Mouse (Mus musculus) stomach, embryonic 15.5 days (tissue): ENCODE measurements around the gene C1ql4. TPM values are rescaled to one million over a fixed set of nuclear protein-coding genes. Genes with fewer than 3 reads are reported as not detected.
"Not testable (repeated sequence)": the region's sequence is repeated elsewhere in the genome, so short reads cannot be mapped to it uniquely, and the experiment has no call there.

ENCODE experiments used
- ATAC-seq: fragments of 200-750 bp; cut with Nextera tagmentation; 2 replicates; pipeline ENCODE4 v1.8.0; 2017; ENCODE audit warnings: low read depth, moderate number of reproducible peaks, moderate TSS enrichment; ENCODE audit not compliant: insufficient read depth, low FRiP score
- H3K27ac ChIP-seq: fragments of 300-500 bp; sonication (generic); 2 replicates; pipeline ENCODE4 v1.5.1; 2015; ENCODE audit warnings: mild to moderate bottlenecking, inconsistent platforms
- H3K27me3 ChIP-seq: fragments of 300-500 bp; sonication (generic); replicated peaks from 2 replicates; pipeline ENCODE4 v1.6.1; 2015; ENCODE audit warnings: inconsistent platforms
- H3K36me3 ChIP-seq: fragments of 300-500 bp; sonication (generic); 2 replicates; pipeline ENCODE4 v1.6.1; 2015; ENCODE audit warnings: inconsistent platforms
- H3K4me1 ChIP-seq: fragments of 300-500 bp; sonication (generic); 2 replicates; pipeline ENCODE4 v1.6.1; 2015; ENCODE audit warnings: inconsistent platforms
- H3K4me2 ChIP-seq: fragments of 300-500 bp; sonication (generic); 2 replicates; pipeline ENCODE4 v1.6.1; 2015; ENCODE audit warnings: mild to moderate bottlenecking, inconsistent platforms
- H3K4me3 ChIP-seq: fragments of 300-500 bp; sonication (generic); replicated peaks from 2 replicates; pipeline ENCODE4 v1.5.1; 2015; ENCODE audit warnings: inconsistent platforms
- H3K9ac ChIP-seq: fragments of 300-500 bp; sonication (generic); 2 replicates; pipeline ENCODE4 v1.6.1; 2015; ENCODE audit warnings: inconsistent platforms
- H3K9me3 ChIP-seq: fragments of 300-500 bp; sonication (generic); 2 replicates; pipeline ENCODE4 v1.6.1; 2016; ENCODE audit warnings: inconsistent platforms
- WGBS: fragments of 180-500 bp; shearing (Covaris S2); methylation state at CpG from one replicate; pipeline ENCODE4 v1.1.7; 2015; 5-methylcytosine and 5-hydroxymethylcytosine counted together
- polyA plus RNA-seq: library from polyadenylated mRNA; unstranded; fragments of >200 nt; fragmentation: Nextera tagmentation; extraction: Ambion mirVana; gene quantifications from 2 replicates; pipeline ENCODE4 v1.2.1, GENCODE M21; 2015

The C1ql4 gene
- polyA plus RNA-seq, 1 experiment from 2014 or later, result not detected

GRCm38 (mm10) chr15:99056332-99056731 lies 31.3 kb downstream of the C1ql4 start:
- Histone ChIP-seq H3K9ac (no peak overlapping the region), H3K4me1 (peaks cover 16% of the 10 kb centered on the region), H3K27me3 (peaks cover 58% of the 10 kb centered on the region), H3K9me3 (no peaks in the 10 kb centered on the region), H3K4me2 (peak overlapping the region; percentile 79; the same call in 1 of the 2 replicates), H3K27ac (no peak overlapping the region), H3K36me3 (no peaks in the 10 kb centered on the region), H3K4me3 (peak overlapping the region; percentile 36; the same call in 1 of the 2 replicates)
- 7% methylated on average over 14 of the region's 14 CpGs for WGBS
- no peak for ATAC-seq

GRCm38 (mm10) chr15:99055511-99055961 lies 32.1 kb downstream of the C1ql4 start:
- H3K36me3 ChIP-seq, result no peaks in the 10 kb centered on the region

DNA sequence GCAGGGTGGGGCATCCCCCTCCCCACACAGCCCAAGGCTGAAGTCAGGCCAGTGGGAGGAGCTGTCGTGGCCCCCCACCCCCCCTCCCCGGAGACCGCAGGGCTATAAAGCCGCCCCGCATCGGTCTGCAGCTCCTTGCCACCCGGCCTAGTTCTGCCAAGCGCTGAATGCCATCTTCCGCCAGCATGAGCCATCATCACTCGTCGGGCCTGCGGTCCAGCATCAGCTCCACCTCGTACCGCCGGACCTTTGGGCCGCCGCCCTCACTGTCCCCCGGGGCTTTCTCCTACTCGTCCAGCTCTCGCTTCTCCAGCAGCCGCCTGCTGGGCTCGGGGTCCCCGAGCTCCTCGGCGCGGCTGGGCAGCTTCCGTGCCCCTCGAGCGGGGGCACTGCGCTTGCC lies 32.6 kb downstream of the C1ql4 start, which contains the start of gene Prph:
Gene Prph (plus strand): TSS at position 135 of the 400 bp plus-strand sequence.
- H3K4me3 ChIP-seq, result peak within 1 kb of the TSS; percentile 36
- WGBS, result 3% methylated on average over 24 of the region's 30 CpGs
- H3K27ac ChIP-seq, result no peak within 1 kb of the TSS
- peaks cover 58% of the 10 kb centered on the region for H3K27me3 ChIP-seq
- ATAC-seq, result no peak
- H3K9ac ChIP-seq, result no peak within 1 kb of the TSS
- no peaks in the 10 kb centered on the region for H3K36me3 ChIP-seq
- no peaks in the 10 kb centered on the region for H3K9me3 ChIP-seq
- H3K4me1 ChIP-seq, result peaks cover 16% of the 10 kb centered on the region
- peak within 1 kb of the TSS; percentile 79 for H3K4me2 ChIP-seq

More at GRCm38 (mm10) chr15:99055511-99055961, 32.1 kb downstream of the C1ql4 start:
- H3K4me1 ChIP-seq, result peaks cover 16% of the 10 kb centered on the region
- no peak; the same call in 1 of the 2 replicates for ATAC-seq
- H3K9me3 ChIP-seq, result no peaks in the 10 kb centered on the region
- H3K9ac ChIP-seq, result no peak overlapping the region
- peak overlapping the region; percentile 36 for H3K4me3 ChIP-seq
- H3K27me3 ChIP-seq, result peaks cover 58% of the 10 kb centered on the region
- H3K27ac ChIP-seq, result no peak overlapping the region
- H3K4me2 ChIP-seq, result peak overlapping the region; percentile 79
- WGBS, result under 1% methylated on average over 37 of the region's 37 CpGs

DNA sequence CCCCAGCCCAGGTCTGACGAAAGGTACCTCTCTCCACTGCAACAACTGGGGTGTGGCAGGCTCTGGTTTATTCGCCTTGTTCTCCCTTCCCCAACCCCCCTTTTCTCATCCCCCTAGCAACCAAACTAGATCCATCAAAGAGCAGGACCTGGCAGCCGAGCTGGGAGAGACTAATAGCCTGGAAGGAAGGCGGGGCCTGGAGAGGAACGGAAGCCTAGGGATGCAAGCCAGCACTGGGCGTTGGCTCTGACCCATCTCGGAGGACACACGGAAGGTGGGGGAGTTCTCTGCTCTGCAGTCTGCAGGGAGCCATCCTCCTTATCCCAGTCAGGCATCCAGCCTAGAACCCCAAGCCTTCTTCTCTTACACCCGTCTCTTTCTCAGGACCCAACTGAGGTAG lies 34.2 kb downstream of the C1ql4 start:
- peaks cover 50% of the 10 kb centered on the region for H3K27me3 ChIP-seq
- 10% methylated on average over 9 of the region's 9 CpGs for WGBS
- no peak for ATAC-seq

DNA sequence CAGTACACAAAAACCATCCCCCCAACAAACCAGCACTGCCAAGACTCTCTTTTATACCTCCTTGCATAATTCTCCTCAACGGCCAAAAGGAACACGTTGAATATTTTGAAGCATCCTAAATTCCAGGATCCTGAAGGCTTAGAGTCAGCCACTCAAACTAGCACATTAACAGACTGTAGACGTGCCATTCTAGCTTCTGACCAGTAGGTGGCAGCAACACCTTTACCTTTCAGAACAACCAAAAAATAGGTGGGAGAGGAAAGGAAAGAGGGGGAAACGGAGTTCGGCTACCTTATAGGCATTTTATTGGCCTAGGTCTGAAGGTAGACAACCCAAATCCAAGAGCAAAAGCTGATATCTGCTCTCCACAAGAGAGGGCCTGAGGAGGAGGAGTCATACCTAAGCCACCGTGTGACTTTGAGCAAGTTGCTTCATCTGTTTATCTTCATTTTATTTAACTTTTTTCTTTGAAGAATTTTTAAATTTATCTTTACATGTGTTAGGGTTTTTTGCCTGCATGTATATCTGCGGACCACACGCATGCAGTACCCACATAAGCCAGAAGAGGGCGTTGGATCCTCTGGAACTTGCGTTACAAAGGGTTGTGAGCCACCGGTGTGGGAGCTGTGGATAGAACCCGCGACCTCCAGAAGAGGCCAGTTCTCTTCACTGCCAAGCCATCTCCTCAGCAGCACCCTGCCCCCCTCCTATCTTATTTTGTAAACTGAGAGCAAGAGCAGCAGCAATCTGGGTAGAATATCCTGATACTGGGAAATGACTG lies 38.0 kb downstream of the C1ql4 start:
- no peak overlapping the region for H3K27ac ChIP-seq
- H3K36me3 ChIP-seq, result no peaks in the 10 kb centered on the region
- 32% methylated on average over 13 of the region's 13 CpGs for WGBS
- H3K9ac ChIP-seq, result no peak overlapping the region
- H3K27me3 ChIP-seq, result peaks cover 15% of the 10 kb centered on the region
- H3K4me2 ChIP-seq, result no peak overlapping the region
- no peaks in the 10 kb centered on the region for H3K9me3 ChIP-seq
- H3K4me1 ChIP-seq, result 0 out of 2 replicates have a peak, but pooled peaks cover 3% of the 10 kb centered on the region
- no peak for ATAC-seq
- no peak overlapping the region for H3K4me3 ChIP-seq

More for the DNA sequence above, 34.2 kb downstream of the C1ql4 start:
- H3K36me3 ChIP-seq, result no peaks in the 10 kb centered on the region
- H3K4me2 ChIP-seq, result no peak overlapping the region
- H3K9ac ChIP-seq, result no peak overlapping the region
- H3K27ac ChIP-seq, result no peak overlapping the region
- H3K4me1 ChIP-seq, result peaks cover 16% of the 10 kb centered on the region
- H3K9me3 ChIP-seq, result no peaks in the 10 kb centered on the region
- no peak overlapping the region for H3K4me3 ChIP-seq

DNA sequence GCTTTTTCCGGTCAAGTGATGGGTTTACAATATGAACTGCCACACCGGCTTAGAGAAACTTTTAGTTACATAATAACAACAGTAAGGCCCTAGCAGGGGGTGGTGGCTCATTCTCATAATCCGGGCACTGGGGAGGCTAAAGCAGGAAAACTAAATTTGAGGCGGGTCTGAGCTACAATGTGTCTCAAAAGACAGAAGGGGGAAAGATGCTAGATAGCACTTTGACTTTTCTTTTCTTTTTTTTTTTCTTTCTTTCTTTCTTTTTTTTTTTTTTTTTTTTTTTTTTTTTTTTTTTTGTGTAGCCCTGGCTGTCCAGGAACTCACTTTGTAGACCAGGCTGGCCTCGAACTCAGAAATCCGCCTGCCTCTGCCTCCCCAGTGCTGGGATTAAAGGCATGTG lies 41.9 kb downstream of the C1ql4 start:
- not testable (repeated sequence) for H3K4me2 ChIP-seq, H3K4me1 ChIP-seq, H3K27ac ChIP-seq, H3K36me3 ChIP-seq, H3K9ac ChIP-seq, H3K27me3 ChIP-seq, ATAC-seq, H3K4me3 ChIP-seq, H3K9me3 ChIP-seq
- 83% methylated on average over 6 of the region's 6 CpGs for WGBS

DNA sequence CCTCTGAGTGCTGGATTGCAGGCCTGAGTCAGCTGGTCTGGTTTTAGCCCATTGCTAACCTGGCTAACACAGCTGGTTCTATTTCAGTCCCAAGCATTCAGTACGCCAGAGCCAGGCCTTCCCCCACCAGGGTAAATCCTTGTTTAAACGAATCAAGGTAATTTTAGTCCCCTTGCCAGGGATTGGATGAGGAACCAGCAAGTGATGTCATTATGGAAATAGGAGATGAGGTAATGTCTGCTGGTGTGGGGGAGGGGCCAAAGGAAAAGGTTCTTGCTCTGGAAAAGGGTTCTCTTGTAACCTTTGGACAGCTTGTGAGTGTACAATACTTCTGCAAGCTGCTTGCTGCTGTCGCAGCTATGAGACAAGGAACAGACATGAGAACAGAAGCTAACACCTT lies 42.8 kb downstream of the C1ql4 start:
- Histone ChIP-seq H3K4me2 (no peak overlapping the region), H3K9ac (no peak overlapping the region), H3K27me3 (no peaks in the 10 kb centered on the region), H3K4me3 (no peak overlapping the region), H3K27ac (no peak overlapping the region; the same call in 1 of the 2 replicates), H3K4me1 (0 out of 2 replicates have a peak, but pooled peaks cover 4% of the 10 kb centered on the region), H3K9me3 (no peaks in the 10 kb centered on the region), H3K36me3 (no peaks in the 10 kb centered on the region)
- peak; percentile 16; the same call in 1 of the 2 replicates for ATAC-seq
- 34% methylated on average over 3 of the region's 3 CpGs for WGBS

GRCm38 (mm10) chr15:99042334-99042733 lies 45.3 kb downstream of the C1ql4 start:
- WGBS, result 76% methylated on average over 5 of the region's 5 CpGs
- H3K27ac ChIP-seq, result no peak overlapping the region
- 0 out of 2 replicates have a peak, but pooled peaks cover 4% of the 10 kb centered on the region for H3K4me1 ChIP-seq
- no peak for ATAC-seq
- H3K27me3 ChIP-seq, result no peaks in the 10 kb centered on the region
- no peak overlapping the region for H3K4me2 ChIP-seq
- H3K9me3 ChIP-seq, result no peaks in the 10 kb centered on the region
- H3K36me3 ChIP-seq, result 0 out of 2 replicates have a peak, but pooled peaks cover 5% of the 10 kb centered on the region
- no peak overlapping the region for H3K4me3 ChIP-seq
- no peak overlapping the region for H3K9ac ChIP-seq

- no peak for ATAC-seq
- Histone ChIP-seq H3K9ac (no peak overlapping the region), H3K27ac (no peak overlapping the region), H3K4me3 (no peak overlapping the region), H3K27me3 (no peaks in the 10 kb centered on the region), H3K36me3 (peaks cover 12% of the 10 kb centered on the region), H3K4me1 (0 out of 2 replicates have a peak, but pooled peaks cover 4% of the 10 kb centered on the region), H3K4me2 (no peak overlapping the region), H3K9me3 (no peaks in the 10 kb centered on the region)
- 52% methylated on average over 21 of the region's 21 CpGs for WGBS
Measured at GRCm38 (mm10) chr15:99040920-99041856, 46.4 kb downstream of the C1ql4 start.

- 0 out of 2 replicates have a peak, but pooled peaks have one; percentile 6 for ATAC-seq
- Histone ChIP-seq H3K9me3 (no peaks in the 10 kb centered on the region), H3K27me3 (no peaks in the 10 kb centered on the region), H3K4me3 (no peak overlapping the region), H3K9ac (no peak overlapping the region), H3K27ac (no peak overlapping the region), H3K4me2 (no peak overlapping the region), H3K4me1 (0 out of 2 replicates have a peak, but pooled peaks cover 4% of the 10 kb centered on the region), H3K36me3 (peaks cover 19% of the 10 kb centered on the region)
- 62% methylated on average over 26 of the region's 26 CpGs for WGBS
Measured at GRCm38 (mm10) chr15:99039996-99040919, 47.4 kb downstream of the C1ql4 start.

GRCm38 (mm10) chr15:99039306-99039705 lies 48.3 kb downstream of the C1ql4 start:
- H3K27me3 ChIP-seq, result no peaks in the 10 kb centered on the region
- H3K9ac ChIP-seq, result no peak overlapping the region
- ATAC-seq, result no peak
- H3K27ac ChIP-seq, result no peak overlapping the region
- 79% methylated on average over 4 of the region's 4 CpGs for WGBS
- peaks cover 28% of the 10 kb centered on the region for H3K36me3 ChIP-seq
- no peaks in the 10 kb centered on the region for H3K9me3 ChIP-seq
- 0 out of 2 replicates have a peak, but pooled peaks cover 4% of the 10 kb centered on the region for H3K4me1 ChIP-seq
- no peak overlapping the region for H3K4me3 ChIP-seq
- no peak overlapping the region for H3K4me2 ChIP-seq
